Mouse (Mus musculus) CH12.LX (cell line): Measurements from ENCODE around the gene Pcdh7. TPM values are rescaled to one million over a fixed set of nuclear protein-coding genes. Genes with fewer than 3 reads are reported as not detected.

Source experiments
- DNase-seq: peaks from one replicate; pipeline ENCODE4 v3.0.0-alpha.2; 2013; ENCODE audit errors: extremely low read depth
- H3K27ac ChIP-seq: 2 replicates; pipeline ENCODE4 v1.5.1; 2012; ENCODE audit warnings: low read depth, mild to moderate bottlenecking, control low read depth, moderate library complexity; ENCODE audit not compliant: insufficient read depth
- H3K27me3 ChIP-seq: replicated peaks from 2 replicates; pipeline ENCODE3; 2012; ENCODE audit warnings: inconsistent platforms
- H3K36me3 ChIP-seq, 2 experiments: replicated peaks in 1 of 2; 2 replicates each; pipeline versions ENCODE3 to v1.6.1; 2012; ENCODE audit warnings: inconsistent platforms in 1 of 2, low read length in 1 of 2, mild to moderate bottlenecking in 1 of 2, mixed read lengths in 1 of 2, moderate library complexity in 1 of 2; ENCODE audit not compliant: control insufficient read depth in 1 of 2, insufficient read depth in 1 of 2
- H3K4me1 ChIP-seq, 2 experiments: 2 replicates each; pipeline ENCODE4 v1.6.1; 2012; ENCODE audit warnings: inconsistent platforms in 1 of 2, moderate library complexity in 1 of 2; ENCODE audit not compliant: insufficient read depth in 2 of 2, control insufficient read depth in 1 of 2
- H3K4me2 ChIP-seq: 2 replicates; pipeline ENCODE4 v1.6.1; 2012; ENCODE audit warnings: low read depth, mild to moderate bottlenecking, control low read depth; ENCODE audit not compliant: poor library complexity, insufficient read depth, severe bottlenecking
- H3K4me3 ChIP-seq, 3 experiments: fragments of 150-350 bp in 1 of 3; sonication (generic) in 1 of 3; replicated peaks in 1 of 3; 2 replicates each; pipeline versions ENCODE3 to v1.5.1; 2011 to 2012; ENCODE audit warnings: low read depth in 2 of 3, low read length in 2 of 3, mild to moderate bottlenecking in 2 of 3, moderate library complexity in 2 of 3, control low read depth in 1 of 3, improper control_type of control experiment in 1 of 3, inconsistent platforms in 1 of 3, mixed read lengths in 1 of 3; ENCODE audit not compliant: poor library complexity in 1 of 3
- H3K79me2 ChIP-seq: replicated peaks from 2 replicates; pipeline ENCODE4 v1.6.1; 2012; ENCODE audit warnings: mild to moderate bottlenecking, moderate library complexity; ENCODE audit not compliant: control insufficient read depth, poor library complexity, insufficient read depth, severe bottlenecking; ENCODE audit errors: extremely low read depth
- H3K9ac ChIP-seq: 2 replicates; pipeline ENCODE4 v1.6.1; 2012; ENCODE audit warnings: low read depth, mild to moderate bottlenecking, control low read depth, moderate library complexity; ENCODE audit not compliant: insufficient read depth
- H3K9me3 ChIP-seq: replicated peaks from 2 replicates; pipeline ENCODE3; 2012; ENCODE audit warnings: low read length, inconsistent platforms, mixed read lengths
- CTCF ChIP-seq, 2 experiments: IDR thresholded peaks in 1 of 2; conservative IDR thresholded peaks in 1 of 2; 2 replicates each; pipeline ENCODE4 v1.5.1; 2011 to 2012; ENCODE audit warnings: low read depth in 2 of 2, low read length in 2 of 2, improper control_type of control experiment in 1 of 2, inconsistent platforms in 1 of 2, mild to moderate bottlenecking in 1 of 2, moderate library complexity in 1 of 2
- ELF1 ChIP-seq: IDR thresholded peaks from 2 replicates; pipeline ENCODE4 v1.6.1; 2014; ENCODE audit warnings: low read depth, mild to moderate bottlenecking, inconsistent platforms, low read length, improper control_type of control experiment
- IRF4 ChIP-seq: IDR thresholded peaks from 2 replicates; pipeline ENCODE4 v1.6.1; 2014; ENCODE audit warnings: low read depth, mild to moderate bottlenecking, inconsistent platforms, low read length, improper control_type of control experiment
- KAT2A ChIP-seq: IDR thresholded peaks from 2 replicates; pipeline ENCODE4 v1.6.1; 2012; ENCODE audit warnings: low read length, improper control_type of control experiment, inconsistent platforms; ENCODE audit not compliant: insufficient replicate concordance
- MAFK ChIP-seq: IDR thresholded peaks from 2 replicates; pipeline ENCODE4 v1.6.1; 2011; ENCODE audit warnings: low read length, improper control_type of control experiment; ENCODE audit not compliant: insufficient replicate concordance
- MAZ ChIP-seq: IDR thresholded peaks from 2 replicates; pipeline ENCODE4 v1.6.1; 2012; ENCODE audit warnings: low read depth, mild to moderate bottlenecking, inconsistent platforms, low read length, improper control_type of control experiment, moderate library complexity
- NELFE ChIP-seq: IDR thresholded peaks from 2 replicates; pipeline ENCODE4 v1.6.1; 2011; ENCODE audit warnings: low read depth, low read length, improper control_type of control experiment
- PAX5 ChIP-seq: IDR thresholded peaks from 2 replicates; pipeline ENCODE4 v1.6.1; 2012; ENCODE audit warnings: low read length, inconsistent platforms, mixed read lengths
- POLR2A ChIP-seq: IDR thresholded peaks from 2 replicates; pipeline ENCODE4 v1.6.1; 2011; ENCODE audit warnings: low read depth, mild to moderate bottlenecking, improper control_type of control experiment, low read length
- RAD21 ChIP-seq: IDR thresholded peaks from 2 replicates; pipeline ENCODE4 v1.6.1; 2011; ENCODE audit warnings: low read depth, mild to moderate bottlenecking, low read length, improper control_type of control experiment, moderate library complexity
- RCOR1 ChIP-seq: conservative IDR thresholded peaks from 2 replicates; pipeline ENCODE4 v1.6.1; 2012; ENCODE audit warnings: low read depth, mild to moderate bottlenecking, inconsistent platforms, low read length, improper control_type of control experiment
- TCF12 ChIP-seq: IDR thresholded peaks from 2 replicates; pipeline ENCODE4 v1.6.1; 2014; ENCODE audit warnings: low read depth, mild to moderate bottlenecking, inconsistent platforms, low read length, improper control_type of control experiment
- UBTF ChIP-seq: IDR thresholded peaks from 2 replicates; pipeline ENCODE4 v1.6.1; 2012; ENCODE audit warnings: low read depth, mild to moderate bottlenecking, inconsistent platforms, low read length, improper control_type of control experiment, moderate library complexity
- USF1 ChIP-seq: IDR thresholded peaks from 2 replicates; pipeline ENCODE4 v1.6.1; 2014; ENCODE audit warnings: low read depth, mild to moderate bottlenecking, inconsistent platforms, low read length, improper control_type of control experiment
- USF2 ChIP-seq: conservative IDR thresholded peaks from 2 replicates; pipeline ENCODE4 v1.6.1; 2011; ENCODE audit warnings: low read depth, low read length, improper control_type of control experiment
- ZKSCAN1 ChIP-seq: IDR thresholded peaks from 2 replicates; pipeline ENCODE4 v1.6.1; 2012; ENCODE audit warnings: low read depth, inconsistent platforms, low read length, improper control_type of control experiment, borderline replicate concordance
- ZMIZ1 ChIP-seq: IDR thresholded peaks from 2 replicates; pipeline ENCODE4 v1.6.1; 2012; ENCODE audit warnings: low read depth, mild to moderate bottlenecking, inconsistent platforms, low read length, improper control_type of control experiment
- dilution Hi-C: fragments of 300-500 bp; cut with MboI; formaldehyde crosslinking; loops from 2 replicates; pipeline ENCODE4 v1.14.3; 2020; ENCODE audit warnings: low sequenced_read_pairs; ENCODE audit not compliant: extremely low pct_unique_long_range_greater_than_20kb, extremely low pct_ligation_motif_present
- in situ Hi-C: fragments of 300-500 bp; cut with MboI; formaldehyde crosslinking; loops from 3 replicates; pipeline ENCODE4 v1.14.3; 2019; ENCODE audit warnings: low sequenced_read_pairs, low pct_ligation_motif_present, low pct_unique_long_range_greater_than_20kb, mixed read lengths
- polyA plus RNA-seq: library from polyadenylated mRNA; unstranded; fragments of >175 nt; gene quantifications from 2 replicates; pipeline ENCODE4 v1.2.1, GENCODE M21; 2012; ENCODE audit warnings: low read depth; ENCODE audit not compliant: insufficient read length
- total RNA-seq, 2 experiments: library from RNA; depleted of rRNA; stranded (reverse); fragments of 300-350 nt in 1 of 2; fragments of >200 nt in 1 of 2; gene quantifications; 2 replicates each; pipeline ENCODE4 v1.2.3; 2012 to 2014

Gene Pcdh7
- total and polyA plus RNA-seq, 3 experiments, result not detected

DNA sequence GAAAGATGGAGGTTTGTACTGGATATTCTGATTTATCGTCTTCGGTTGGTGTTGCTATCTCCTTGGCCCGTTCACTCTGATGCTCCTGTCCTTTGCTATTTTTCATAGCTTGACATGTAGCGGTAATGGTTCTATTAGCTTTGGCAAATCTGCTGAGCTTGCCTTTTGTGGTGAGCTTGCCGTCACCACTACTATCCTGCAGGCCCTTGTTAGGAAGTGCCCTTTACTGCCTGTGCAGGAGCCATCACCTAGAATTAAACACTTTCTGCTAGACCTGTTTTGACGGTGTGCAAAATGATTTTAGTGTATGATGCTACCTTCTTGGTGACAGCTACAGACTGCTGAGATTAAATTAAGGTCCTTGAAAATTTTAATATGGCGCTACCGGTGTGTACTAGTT is 103.3 kb downstream of the Pcdh7 start:
- H3K9ac ChIP-seq, result no peak overlapping the region

DNA sequence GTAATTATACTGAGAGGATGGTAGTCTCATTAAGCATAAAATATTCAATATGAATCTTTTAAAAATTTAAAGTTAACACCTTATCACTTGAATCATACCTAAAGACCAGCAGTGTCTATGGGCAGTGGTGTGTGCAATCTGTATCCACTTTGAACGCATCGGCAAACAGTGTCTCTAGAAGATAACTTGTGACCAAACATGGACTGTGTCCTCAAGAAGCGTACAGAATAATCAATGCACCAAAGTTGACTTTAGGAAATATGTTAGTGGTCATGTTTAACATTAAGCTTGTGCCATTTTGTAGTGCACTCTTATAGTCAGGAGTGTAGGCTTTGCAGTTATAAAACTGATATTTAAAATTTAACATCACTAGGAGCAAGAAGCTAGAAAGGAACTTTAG is 110.7 kb downstream of the Pcdh7 start:
- Histone ChIP-seq H3K79me2 (no peaks in the 10 kb centered on the region), H3K27me3 (no peaks in the 10 kb centered on the region), H3K4me2 (no peak overlapping the region), H3K36me3 (no peaks in the 10 kb centered on the region), H3K27ac (no peak overlapping the region), H3K9me3 (no peaks in the 10 kb centered on the region), H3K4me3 (no peak overlapping the region), H3K9ac (no peak overlapping the region), H3K4me1 (no peaks in the 10 kb centered on the region)
- dilution Hi-C loops (no loop called here), in situ Hi-C loops (no loop called here)
- DNase-seq, result no peak
- TF ChIP-seq ZMIZ1 (no peak), PAX5 (no peak), MAFK (no peak), ELF1 (no peak), RCOR1 (no peak), MAZ (no peak), RAD21 (no peak), KAT2A (no peak), NELFE (no peak), ZKSCAN1 (no peak), UBTF (no peak), CTCF (conservative IDR thresholded peaks at IDR 0.05 in 1 of 2, IDR thresholded peaks at IDR 0.05 in 1 of 2; ENCODE audit: low read depth in 2 of 2, low read length in 2 of 2) (no peak), TCF12 (no peak), IRF4 (no peak), POLR2A (no peak), USF1 (no peak)

More for the DNA sequence above, 103.3 kb downstream of the Pcdh7 start:
- dilution Hi-C loops (no loop called here), in situ Hi-C loops (no loop called here)
- Histone ChIP-seq H3K27ac (no peak overlapping the region), H3K4me1 (no peaks in the 10 kb centered on the region), H3K27me3 (no peaks in the 10 kb centered on the region), H3K9me3 (peaks cover 13% of the 10 kb centered on the region), H3K4me3 (no peak overlapping the region), H3K79me2 (no peaks in the 10 kb centered on the region), H3K4me2 (no peak overlapping the region), H3K36me3 (no peaks in the 10 kb centered on the region)
- no peak for TF ChIP-seq USF2
- no peak for DNase-seq
